Mouse (Mus musculus): ENCODE data around the gene Hyou1. TPM values are rescaled to one million over a fixed set of nuclear protein-coding genes. Genes with fewer than 3 reads are reported as not detected.
"Not testable (repeated sequence)": the region's sequence is repeated elsewhere in the genome, so short reads cannot be mapped to it uniquely, and the experiment has no call there.

Gene Hyou1
- polyA plus RNA-seq, 1 experiment from 2014 or later, result 42.0 TPM

DNA sequence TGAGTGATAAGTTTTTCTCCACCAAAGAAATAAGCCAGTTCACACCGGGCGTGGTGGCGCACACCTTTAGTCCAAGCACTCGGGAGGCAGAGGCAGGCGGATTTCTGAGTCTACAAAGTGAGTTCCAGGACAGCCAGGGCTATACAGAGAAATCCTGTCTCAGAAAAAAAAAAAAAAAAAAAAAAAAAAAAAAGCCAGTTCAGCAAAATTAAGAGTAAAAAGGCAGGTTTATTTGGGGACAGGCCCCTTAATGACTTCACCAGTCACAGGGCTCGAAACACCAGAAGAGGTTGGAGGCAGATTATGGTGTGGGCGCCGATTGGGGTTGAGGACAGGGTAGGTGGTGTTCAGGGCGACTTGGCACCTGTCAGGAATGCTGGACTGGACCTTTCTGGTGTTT is 40.4 kb downstream of the Hyou1 start:
- H3K36me3 ChIP-seq (ENCODE audit: control insufficient read depth, insufficient read depth, low read length); H3K4me1 ChIP-seq (replicated peaks; ENCODE audit: control insufficient read depth, insufficient read depth, low read length); ATAC-seq (ENCODE audit: low read depth); H3K9ac ChIP-seq (ENCODE audit: low read length); H3K9me3 ChIP-seq (ENCODE audit: control insufficient read depth, low read length); H3K27ac ChIP-seq (ENCODE audit: low read length); H3K4me2 ChIP-seq (ENCODE audit: low read depth, low read length); H3K27me3 ChIP-seq (ENCODE audit: control insufficient read depth, insufficient read depth, low read depth, low read length); H3K4me3 ChIP-seq (ENCODE audit: low read length): not testable (repeated sequence)
- WGBS, result 93% methylated on average over 9 of the region's 9 CpGs

DNA sequence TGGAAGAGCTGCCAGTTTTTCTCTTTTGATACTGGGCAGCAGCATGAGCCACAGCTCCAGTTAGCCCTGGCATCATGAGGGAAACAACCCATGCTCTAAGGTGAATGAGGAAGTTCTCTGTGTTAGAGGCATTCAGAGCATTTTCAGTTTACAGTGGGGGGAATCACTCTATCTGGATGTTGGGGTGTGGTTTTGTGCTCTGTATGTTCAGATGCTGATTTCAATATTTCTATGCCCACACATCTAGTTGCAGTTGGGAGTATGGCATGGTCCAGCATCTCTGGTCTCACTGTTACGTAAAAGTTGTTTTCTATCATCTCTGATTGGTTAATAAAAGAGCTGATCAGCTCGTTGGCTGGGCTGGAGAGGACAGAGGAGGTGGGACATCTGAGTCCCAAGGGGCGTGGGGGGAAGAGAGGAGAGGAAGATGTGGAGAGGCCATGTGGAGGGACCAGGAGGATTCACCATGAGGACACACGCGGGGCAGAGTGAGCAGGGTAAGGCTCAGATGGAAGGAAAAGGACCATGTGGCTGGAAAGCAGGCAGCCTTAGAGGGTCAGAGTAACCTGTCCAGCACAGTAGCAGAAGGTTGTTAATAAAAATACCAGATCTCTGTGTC is 41.1 kb downstream of the Hyou1 start:
- no peak overlapping the region for H3K27ac ChIP-seq (ENCODE audit: low read length)
- no peak overlapping the region for H3K9ac ChIP-seq (ENCODE audit: low read length)
- no peak for ATAC-seq (ENCODE audit: low read depth)
- no peaks in the 10 kb centered on the region for H3K27me3 ChIP-seq (ENCODE audit: control insufficient read depth, insufficient read depth, low read depth, low read length)
- no peaks in the 10 kb centered on the region for H3K9me3 ChIP-seq (ENCODE audit: control insufficient read depth, low read length)
- WGBS, result 66% methylated on average over 5 of the region's 5 CpGs
- no peak overlapping the region for H3K4me3 ChIP-seq (ENCODE audit: low read length)
- H3K36me3 ChIP-seq (ENCODE audit: control insufficient read depth, insufficient read depth, low read length), result peaks cover 3% of the 10 kb centered on the region; the same call in 1 of the 2 replicates
- H3K4me2 ChIP-seq (ENCODE audit: low read depth, low read length), result no peak overlapping the region
- peaks cover 10% of the 10 kb centered on the region for H3K4me1 ChIP-seq (replicated peaks; ENCODE audit: control insufficient read depth, insufficient read depth, low read length)

DNA sequence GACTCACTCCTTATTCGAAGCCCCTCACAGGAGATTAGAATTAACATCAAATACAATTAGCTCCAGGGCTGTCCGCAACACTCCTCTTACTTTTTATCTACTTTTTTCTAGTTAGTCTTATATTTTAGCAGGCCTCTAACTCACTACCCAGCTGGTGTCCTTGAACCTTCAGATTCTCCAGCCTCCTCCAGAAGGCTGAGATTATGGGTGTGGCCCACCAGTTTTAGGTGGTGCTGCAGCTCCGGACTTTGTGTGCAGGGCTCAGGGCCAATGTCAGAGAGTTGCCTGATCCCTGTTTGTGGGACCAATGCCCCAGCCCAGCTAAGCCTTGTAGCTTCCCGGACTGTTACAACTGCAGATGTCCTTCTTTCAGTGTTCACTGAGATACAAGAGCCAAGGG is 44.3 kb downstream of the Hyou1 start:
- H3K4me1 ChIP-seq (replicated peaks; ENCODE audit: control insufficient read depth, insufficient read depth, low read length), result peaks cover under 1% of the 10 kb centered on the region; the same call in 1 of the 2 replicates
- no peak overlapping the region for H3K9ac ChIP-seq (ENCODE audit: low read length)
- 69% methylated on average over 4 of the region's 4 CpGs for WGBS
- no peak overlapping the region for H3K4me2 ChIP-seq (ENCODE audit: low read depth, low read length)
- no peaks in the 10 kb centered on the region for H3K9me3 ChIP-seq (ENCODE audit: control insufficient read depth, low read length)
- ATAC-seq (ENCODE audit: low read depth), result no peak
- no peak overlapping the region for H3K4me3 ChIP-seq (ENCODE audit: low read length)
- H3K27ac ChIP-seq (ENCODE audit: low read length), result no peak overlapping the region
- H3K36me3 ChIP-seq (ENCODE audit: control insufficient read depth, insufficient read depth, low read length), result no peaks in the 10 kb centered on the region
- no peaks in the 10 kb centered on the region for H3K27me3 ChIP-seq (ENCODE audit: control insufficient read depth, insufficient read depth, low read depth, low read length)

DNA sequence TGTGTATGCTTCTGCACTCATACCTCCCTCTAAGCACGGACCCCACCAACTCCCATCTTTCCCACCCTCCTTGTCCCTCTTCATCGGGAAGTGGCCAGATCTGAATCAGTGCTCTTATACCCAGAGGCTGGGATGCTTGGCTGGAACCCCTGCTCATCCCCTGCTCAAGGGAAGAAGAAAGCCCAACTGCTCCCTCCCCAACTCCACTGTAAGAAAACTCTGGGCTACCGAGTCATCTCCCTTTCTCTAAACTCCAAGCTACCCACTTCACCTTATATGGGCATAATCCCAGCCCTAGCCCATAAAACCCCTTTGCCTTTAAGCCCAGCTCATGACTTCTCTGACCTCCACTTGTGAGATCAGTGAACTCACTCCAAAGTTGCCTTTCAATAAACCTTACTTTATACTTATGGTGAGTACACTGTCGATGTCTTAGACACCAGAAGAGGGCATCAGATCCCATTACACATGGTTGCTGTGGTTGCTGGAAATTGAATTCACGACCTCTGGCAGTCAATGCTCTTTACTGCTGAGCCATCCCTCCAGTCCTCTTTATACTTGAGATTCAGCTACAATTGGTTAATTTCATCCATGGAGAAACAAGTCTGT is 53.4 kb downstream of the Hyou1 start:
- Histone ChIP-seq H3K9me3 (ENCODE audit: control insufficient read depth, low read length) (no peaks in the 10 kb centered on the region), H3K9ac (ENCODE audit: low read length) (no peak overlapping the region), H3K4me3 (ENCODE audit: low read length) (no peak overlapping the region), H3K27ac (ENCODE audit: low read length) (no peak overlapping the region), H3K4me1 (replicated peaks; ENCODE audit: control insufficient read depth, insufficient read depth, low read length) (no peaks in the 10 kb centered on the region), H3K36me3 (ENCODE audit: control insufficient read depth, insufficient read depth, low read length) (no peaks in the 10 kb centered on the region), H3K27me3 (ENCODE audit: control insufficient read depth, insufficient read depth, low read depth, low read length) (no peaks in the 10 kb centered on the region), H3K4me2 (ENCODE audit: low read depth, low read length) (no peak overlapping the region)
- 41% methylated on average over 5 of the region's 5 CpGs for WGBS
- ATAC-seq (ENCODE audit: low read depth), result no peak

DNA sequence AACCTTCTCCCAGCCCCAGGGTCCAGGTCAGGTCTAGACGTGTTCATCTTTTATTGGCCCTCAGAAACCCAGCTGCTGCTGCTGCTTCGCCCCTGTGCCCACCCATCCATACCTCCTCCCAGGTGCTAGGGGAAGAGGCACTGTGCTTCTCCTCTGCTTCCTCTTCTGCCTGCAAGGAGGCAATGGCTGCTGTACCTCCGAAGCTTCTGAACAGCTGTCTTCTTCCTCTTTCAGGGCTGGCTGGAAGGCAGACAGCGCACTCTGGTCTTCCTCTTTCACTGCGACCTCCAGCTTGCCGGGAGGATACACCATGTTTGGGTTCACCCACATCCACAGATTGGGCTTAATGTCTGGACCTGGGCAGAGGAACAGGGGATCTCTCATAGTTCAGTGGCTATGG is 56.5 kb downstream of the Hyou1 start:
- no peaks in the 10 kb centered on the region for H3K4me1 ChIP-seq (replicated peaks; ENCODE audit: control insufficient read depth, insufficient read depth, low read length)
- H3K27ac ChIP-seq (ENCODE audit: low read length), result no peak overlapping the region
- H3K27me3 ChIP-seq (ENCODE audit: control insufficient read depth, insufficient read depth, low read depth, low read length), result no peaks in the 10 kb centered on the region
- WGBS, result 78% methylated on average over 6 of the region's 6 CpGs
- no peaks in the 10 kb centered on the region for H3K36me3 ChIP-seq (ENCODE audit: control insufficient read depth, insufficient read depth, low read length)
- ATAC-seq (ENCODE audit: low read depth), result no peak
- no peak overlapping the region for H3K9ac ChIP-seq (ENCODE audit: low read length)
- no peak overlapping the region for H3K4me2 ChIP-seq (ENCODE audit: low read depth, low read length)
- no peak overlapping the region for H3K4me3 ChIP-seq (ENCODE audit: low read length)
- H3K9me3 ChIP-seq (ENCODE audit: control insufficient read depth, low read length), result no peaks in the 10 kb centered on the region

DNA sequence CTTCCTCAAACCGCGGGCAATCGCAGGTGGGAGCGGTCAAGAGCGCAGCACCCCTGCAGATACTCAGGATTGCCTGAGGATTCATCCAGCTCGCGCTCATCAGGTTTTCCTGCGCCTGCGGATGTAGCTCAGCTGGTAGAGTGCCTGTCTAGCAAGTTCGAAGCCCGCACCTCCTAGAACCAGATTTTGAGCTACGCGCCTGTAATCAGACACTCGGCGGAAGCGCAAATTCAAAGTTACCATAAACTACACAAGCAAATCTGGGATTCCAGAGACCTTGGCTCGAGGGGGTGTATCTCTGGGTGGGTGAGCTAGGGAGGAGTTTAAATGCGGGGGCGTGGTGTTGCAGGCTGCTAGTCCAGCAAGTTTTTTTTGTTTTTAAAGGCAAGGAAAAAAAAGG is 61.7 kb downstream of the Hyou1 start, which contains the start of gene Foxr1:
Foxr1 (minus strand) TSS at position 176 of the 400 bp plus-strand sequence.
- no peak within 1 kb of the TSS for H3K27ac ChIP-seq (ENCODE audit: low read length)
- ATAC-seq (ENCODE audit: low read depth), result no peak
- no peak within 1 kb of the TSS for H3K4me2 ChIP-seq (ENCODE audit: low read depth, low read length)
- no peaks in the 10 kb centered on the region for H3K9me3 ChIP-seq (ENCODE audit: control insufficient read depth, low read length)
- H3K36me3 ChIP-seq (ENCODE audit: control insufficient read depth, insufficient read depth, low read length), result no peaks in the 10 kb centered on the region
- H3K9ac ChIP-seq (ENCODE audit: low read length), result no peak within 1 kb of the TSS
- no peaks in the 10 kb centered on the region for H3K27me3 ChIP-seq (ENCODE audit: control insufficient read depth, insufficient read depth, low read depth, low read length)
- no peaks in the 10 kb centered on the region for H3K4me1 ChIP-seq (replicated peaks; ENCODE audit: control insufficient read depth, insufficient read depth, low read length)
- WGBS, result 64% methylated on average over 19 of the region's 19 CpGs
- H3K4me3 ChIP-seq (ENCODE audit: low read length), result no peak within 1 kb of the TSS

Small RNAs within 50 kb of the gene (microRNA-seq; reads per million reads assigned to microRNA genes)
- gene Gm44335 (not detected), gene Mir7085 (not detected)

Other genes starting within 250 kb of the Hyou1 start
- gene Mcam, start 245.0 kb upstream of the Hyou1 start, polyA plus RNA-seq (2015; fragmentation: Nextera tagmentation; extraction: Ambion mirVana), result 99.1 and 104 TPM in 2 replicates
- 15.3 and 15.5 TPM in 2 replicates for gene Cbl, start 145.4 kb upstream of the Hyou1 start, polyA plus RNA-seq (2015; fragmentation: Nextera tagmentation; extraction: Ambion mirVana)
- gene Ccdc153, start 138.8 kb upstream of the Hyou1 start, polyA plus RNA-seq (2015; fragmentation: Nextera tagmentation; extraction: Ambion mirVana), result 7.3 and 14.3 TPM in 2 replicates
- 0.11 TPM in 1 of 2 replicates, not detected in the other for gene Pdzd3, start 128.0 kb upstream of the Hyou1 start, polyA plus RNA-seq (2015; fragmentation: Nextera tagmentation; extraction: Ambion mirVana)
- gene Nlrx1, start 110.9 kb upstream of the Hyou1 start, polyA plus RNA-seq (2015; fragmentation: Nextera tagmentation; extraction: Ambion mirVana), result 9.5 and 10.4 TPM in 2 replicates
- 1.4 and 2.1 TPM in 2 replicates for gene Abcg4, start 90.9 kb upstream of the Hyou1 start, polyA plus RNA-seq (2015; fragmentation: Nextera tagmentation; extraction: Ambion mirVana)
- gene Hinfp, start 73.8 kb upstream of the Hyou1 start, polyA plus RNA-seq (2015; fragmentation: Nextera tagmentation; extraction: Ambion mirVana), result 24.3 and 25.1 TPM in 2 replicates
- gene C2cd2l, start 59.2 kb upstream of the Hyou1 start, polyA plus RNA-seq (2015; fragmentation: Nextera tagmentation; extraction: Ambion mirVana), result 6.8 and 7.4 TPM in 2 replicates
- gene Dpagt1, start 53.5 kb upstream of the Hyou1 start, polyA plus RNA-seq (2015; fragmentation: Nextera tagmentation; extraction: Ambion mirVana), result 38.0 and 42.3 TPM in 2 replicates
- 318 and 395 TPM in 2 replicates for gene H2afx, start 44.8 kb upstream of the Hyou1 start, polyA plus RNA-seq (2015; fragmentation: Nextera tagmentation; extraction: Ambion mirVana)
- 110 and 117 TPM in 2 replicates for gene Hmbs, start 35.3 kb upstream of the Hyou1 start, polyA plus RNA-seq (2015; fragmentation: Nextera tagmentation; extraction: Ambion mirVana)
- gene Vps11, start 17.8 kb upstream of the Hyou1 start, polyA plus RNA-seq (2015; fragmentation: Nextera tagmentation; extraction: Ambion mirVana), result 31.4 and 32.8 TPM in 2 replicates
- gene Slc37a4, start 17.4 kb downstream of the Hyou1 start, polyA plus RNA-seq (2015; fragmentation: Nextera tagmentation; extraction: Ambion mirVana), result 19.9 and 21.9 TPM in 2 replicates
- 1,846 and 1,855 TPM in 2 replicates for gene Rps25, start 27.6 kb downstream of the Hyou1 start, polyA plus RNA-seq (2015; fragmentation: Nextera tagmentation; extraction: Ambion mirVana)
- gene Trappc4, start 28.1 kb downstream of the Hyou1 start, polyA plus RNA-seq (2015; fragmentation: Nextera tagmentation; extraction: Ambion mirVana), result 131 and 135 TPM in 2 replicates
- 32.5 TPM in 2 replicates for gene Ccdc84, start 39.1 kb downstream of the Hyou1 start, polyA plus RNA-seq (2015; fragmentation: Nextera tagmentation; extraction: Ambion mirVana)
- not detected in 2 replicates for gene Foxr1, start 61.6 kb downstream of the Hyou1 start, polyA plus RNA-seq (2015; fragmentation: Nextera tagmentation; extraction: Ambion mirVana)
- gene Upk2, start 75.5 kb downstream of the Hyou1 start, polyA plus RNA-seq (2015; fragmentation: Nextera tagmentation; extraction: Ambion mirVana), result 1.8 and 2.0 TPM in 2 replicates
- gene Bcl9l, start 103.3 kb downstream of the Hyou1 start, polyA plus RNA-seq (2015; fragmentation: Nextera tagmentation; extraction: Ambion mirVana), result 14.1 and 16.1 TPM in 2 replicates
- gene Cxcr5, start 182.4 kb downstream of the Hyou1 start, polyA plus RNA-seq (2015; fragmentation: Nextera tagmentation; extraction: Ambion mirVana), result 0.08 and 0.29 TPM in 2 replicates
- 15.2 and 16.5 TPM in 2 replicates for gene Ddx6, start 225.4 kb downstream of the Hyou1 start, polyA plus RNA-seq (2015; fragmentation: Nextera tagmentation; extraction: Ambion mirVana)